Mouse (Mus musculus): ENCODE data around the gene Olfr59. TPM values are rescaled to one million over a fixed set of nuclear protein-coding genes. Genes with fewer than 3 reads are reported as not detected.

Gene Olfr59
- total RNA-seq (2021) (not detected), polyA plus RNA-seq (2012; rRNA removed) (not detected in 2 replicates)
- long read RNA-seq = 0 reads

- no peak for DNase-seq
These were observed at the start of gene Olfr59 for GRCm38 (mm10) chr11:74283436-74283835. Gene Olfr59 (plus strand): TSS chr11:74283736.

- DNase-seq = peak; percentile 54
These were observed 42.3 kb upstream of the Olfr59 start for GRCm38 (mm10) chr11:74241201-74241600.

DNA sequence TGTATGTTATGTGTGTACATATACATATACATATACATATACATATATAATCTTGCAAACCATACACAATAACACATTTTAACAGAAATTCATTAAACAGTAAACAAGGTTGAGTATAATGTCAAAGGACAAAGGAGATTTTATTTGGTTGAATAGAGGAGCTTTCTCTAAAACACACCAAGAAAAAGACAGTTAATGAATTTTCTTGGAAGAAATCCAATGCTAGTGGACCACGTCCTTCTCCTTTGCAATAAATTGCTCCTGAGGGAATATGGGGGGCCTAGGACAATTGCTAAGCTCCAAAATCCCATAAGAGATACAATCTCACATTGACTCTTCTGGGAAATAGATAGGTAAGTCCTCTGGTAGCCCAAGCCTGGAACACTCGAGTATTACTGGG is 24.0 kb upstream of the Olfr59 start, which contains the start of gene Olfr406:
Olfr406 (plus strand) TSS at position 301 of the 400 bp plus-strand sequence.
- no peak for DNase-seq

DNA sequence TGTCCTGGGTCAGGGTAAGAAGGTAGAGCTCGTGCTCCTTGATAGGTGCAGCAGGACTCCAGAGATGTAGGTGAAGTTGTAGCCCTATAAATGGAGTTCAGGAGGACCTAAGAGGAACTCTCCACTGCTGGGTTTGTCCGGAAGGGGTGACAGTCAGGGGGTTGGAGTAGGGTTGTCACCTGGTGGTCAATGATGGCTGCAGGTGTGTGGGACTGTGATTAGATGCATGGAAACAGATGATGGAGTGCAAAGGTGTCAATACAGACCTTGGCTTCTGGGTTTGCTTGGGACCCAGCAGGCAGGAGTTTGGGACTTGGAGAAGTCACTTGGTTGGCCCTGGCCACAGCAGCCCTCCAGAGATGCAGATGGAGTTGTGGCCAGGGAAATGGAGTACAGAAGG is 3.7 kb downstream of the Olfr59 start:
- no peak for DNase-seq

DNA sequence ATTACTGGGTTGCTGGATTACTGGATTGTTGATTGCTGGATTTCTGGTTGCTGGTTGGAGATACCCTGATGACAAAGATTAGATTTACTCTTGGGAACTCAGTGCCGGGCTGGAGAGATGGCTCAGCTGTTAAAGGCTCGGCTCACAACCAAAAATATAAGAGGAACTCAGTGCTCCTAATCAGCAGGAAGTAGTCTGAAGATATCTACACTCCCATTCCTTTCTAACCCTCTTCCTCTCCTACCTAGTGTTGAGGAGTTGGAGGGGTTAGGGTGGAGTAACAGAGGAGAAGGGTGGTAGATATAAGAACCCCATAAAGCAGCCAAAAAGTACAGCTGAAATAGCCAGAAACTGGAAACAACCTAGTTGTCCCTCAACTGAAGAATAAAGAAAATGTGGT is 42.5 kb downstream of the Olfr59 start:
- DNase-seq = no peak

- no peak for DNase-seq
These were observed 45.2 kb downstream of the Olfr59 start for GRCm38 (mm10) chr11:74328781-74329180.

- DNase-seq = no peak
These were observed 54.4 kb downstream of the Olfr59 start, which contains the start of gene Olfr410 for GRCm38 (mm10) chr11:74337931-74338330. Gene Olfr410 (minus strand): TSS chr11:74338031.

Other genes starting within 250 kb of the Olfr59 start
- gene Olfr139, start 227.2 kb upstream of the Olfr59 start, total RNA-seq (2021) = not detected
- not detected in 2 replicates for gene Olfr139, start 227.2 kb upstream of the Olfr59 start, polyA plus RNA-seq (2012; rRNA removed)
- not detected for gene Olfr399, start 227.1 kb upstream of the Olfr59 start, total RNA-seq (2021)
- not detected in 2 replicates for gene Olfr399, start 227.1 kb upstream of the Olfr59 start, polyA plus RNA-seq (2012; rRNA removed)
- gene Zfp616, start 213.8 kb upstream of the Olfr59 start, total RNA-seq (2021) = not detected
- not detected in 2 replicates for gene Zfp616, start 213.8 kb upstream of the Olfr59 start, polyA plus RNA-seq (2012; rRNA removed)
- gene Olfr401, start 170.0 kb upstream of the Olfr59 start, total RNA-seq (2021) = not detected
- gene Olfr401, start 170.0 kb upstream of the Olfr59 start, polyA plus RNA-seq (2012; rRNA removed) = not detected in 2 replicates
- not detected for gene Olfr402, start 130.2 kb upstream of the Olfr59 start, total RNA-seq (2021)
- gene Olfr402, start 130.2 kb upstream of the Olfr59 start, polyA plus RNA-seq (2012; rRNA removed) = not detected in 2 replicates
- not detected for gene Olfr403, start 97.5 kb upstream of the Olfr59 start, total RNA-seq (2021)
- not detected in 2 replicates for gene Olfr403, start 97.5 kb upstream of the Olfr59 start, polyA plus RNA-seq (2012; rRNA removed)
- not detected for gene Olfr43, start 72.4 kb upstream of the Olfr59 start, total RNA-seq (2021)
- gene Olfr43, start 72.4 kb upstream of the Olfr59 start, polyA plus RNA-seq (2012; rRNA removed) = not detected in 2 replicates
- gene Olfr406, start 23.9 kb upstream of the Olfr59 start, total RNA-seq (2021) = not detected
- not detected in 2 replicates for gene Olfr406, start 23.9 kb upstream of the Olfr59 start, polyA plus RNA-seq (2012; rRNA removed)
- not detected for gene Olfr410, start 54.3 kb downstream of the Olfr59 start, total RNA-seq (2021)
- gene Olfr410, start 54.3 kb downstream of the Olfr59 start, polyA plus RNA-seq (2012; rRNA removed) = not detected in 2 replicates
- not detected for gene Olfr411, start 68.9 kb downstream of the Olfr59 start, total RNA-seq (2021)
- not detected in 2 replicates for gene Olfr411, start 68.9 kb downstream of the Olfr59 start, polyA plus RNA-seq (2012; rRNA removed)
- not detected for gene Olfr412, start 78.3 kb downstream of the Olfr59 start, total RNA-seq (2021)
- not detected in 2 replicates for gene Olfr412, start 78.3 kb downstream of the Olfr59 start, polyA plus RNA-seq (2012; rRNA removed)